Mouse (Mus musculus): ENCODE results near the gene Gm11099.

DNA sequence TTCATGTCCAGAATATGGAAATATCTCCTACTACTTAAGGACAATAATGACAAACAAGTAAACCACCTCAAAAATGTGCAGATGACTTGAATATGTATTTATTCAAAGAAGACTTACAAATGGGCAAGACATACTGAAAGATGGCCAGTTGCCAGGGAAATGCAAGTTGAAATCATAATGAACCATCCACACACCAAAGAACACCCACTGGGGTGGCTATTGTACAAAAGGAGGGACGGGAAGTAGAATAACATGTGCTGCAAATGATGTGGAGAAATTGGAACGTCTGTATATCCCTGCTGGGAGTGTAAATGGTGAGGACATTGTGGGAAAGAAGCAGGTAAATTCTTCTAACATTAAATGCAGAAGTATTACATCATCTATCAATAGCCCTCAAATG lies 46.3 kb upstream of the Gm11099 start:
- TF ChIP-seq CTCF (IDR thresholded peaks at IDR 0.05; ENCODE audit: insufficient read depth, low read depth, low read length) (no peak), POLR2A (IDR thresholded peaks at IDR 0.05; ENCODE audit: insufficient read depth, low read depth, low read length) (no peak)
